Mouse (Mus musculus) liver, postnatal 0 days (tissue): ENCODE data around the gene Rps11. TPM values are rescaled to one million over a fixed set of nuclear protein-coding genes. Genes with fewer than 3 reads are reported as not detected.

Source experiments
- ATAC-seq: fragments of 200-750 bp; cut with Nextera tagmentation; 2 replicates; pipeline ENCODE4 v1.8.0; 2017; ENCODE audit warnings: mild to moderate bottlenecking, moderate library complexity
- DNase-seq: peaks from one replicate; pipeline ENCODE4 v3.0.0-alpha.2; 2016
- H3K27ac ChIP-seq: fragments of 300-500 bp; sonication (generic); 2 replicates; pipeline ENCODE4 v1.5.1; 2014; ENCODE audit warnings: antibody characterized with exemption, moderate library complexity, mild to moderate bottlenecking, low read depth
- H3K27me3 ChIP-seq: fragments of 300-500 bp; sonication (generic); 2 replicates; pipeline ENCODE4 v1.6.1; 2014; ENCODE audit warnings: low read length, control low read depth, mixed read lengths; ENCODE audit not compliant: insufficient read depth
- H3K36me3 ChIP-seq: fragments of 300-500 bp; sonication (generic); replicated peaks from 2 replicates; pipeline ENCODE4 v1.6.1; 2014; ENCODE audit warnings: mild to moderate bottlenecking, control low read depth, low read length, moderate library complexity, mixed read lengths; ENCODE audit not compliant: insufficient read depth
- H3K4me1 ChIP-seq: fragments of 300-500 bp; sonication (generic); 2 replicates; pipeline ENCODE4 v1.6.1; 2014; ENCODE audit warnings: antibody characterized with exemption, mild to moderate bottlenecking, control low read depth; ENCODE audit not compliant: insufficient read depth
- H3K4me2 ChIP-seq: fragments of 300-500 bp; sonication (generic); 2 replicates; pipeline ENCODE4 v1.6.1; 2014; ENCODE audit warnings: low read depth, mild to moderate bottlenecking, low read length, moderate library complexity, mixed read lengths
- H3K4me3 ChIP-seq: fragments of 300-500 bp; sonication (generic); 2 replicates; pipeline ENCODE4 v1.5.1; 2014; ENCODE audit warnings: low read depth, low read length
- H3K9ac ChIP-seq: fragments of 300-500 bp; sonication (generic); replicated peaks from 2 replicates; pipeline ENCODE4 v1.6.1; 2014; ENCODE audit warnings: mild to moderate bottlenecking, moderate library complexity
- H3K9me3 ChIP-seq: fragments of 300-500 bp; sonication (generic); 2 replicates; pipeline ENCODE4 v1.6.1; 2016; ENCODE audit warnings: mild to moderate bottlenecking, control low read depth, low read length, mixed read lengths
- CTCF ChIP-seq: sonication (generic); IDR thresholded peaks from 2 replicates; pipeline ENCODE4 v1.5.1; 2016; ENCODE audit warnings: antibody characterized with exemption, low read depth
- EP300 ChIP-seq: IDR thresholded peaks from 2 replicates; pipeline ENCODE4 v1.6.1; 2016; ENCODE audit warnings: antibody characterized with exemption, low read depth, mild to moderate bottlenecking
- WGBS: fragments of 180-500 bp; shearing (Covaris S2); extraction: QIAGEN DNeasy Blood & Tissue Kit; methylation state at CpG from one replicate; pipeline ENCODE4 v1.1.7; 2014; ENCODE audit not compliant: insufficient replicate concordance; 5-methylcytosine and 5-hydroxymethylcytosine counted together
- microRNA counts: library from miRNA; unstranded; fragments of <30 nt; microRNA quantifications from one replicate; lab custom pipeline; 2015
- microRNA-seq: library from miRNA; unstranded; fragments of <30 nt; microRNA quantifications from one replicate; pipeline ENCODE4, GENCODE M21; 2016
- polyA plus RNA-seq: library from polyadenylated mRNA; unstranded; fragments of >200 nt; fragmentation: Nextera tagmentation; extraction: Ambion mirVana; gene quantifications from 2 replicates; pipeline ENCODE4 v1.2.1, GENCODE M21; 2015

The Rps11 gene
- polyA plus RNA-seq, 1 experiment from 2014 or later = 696 TPM

DNA sequence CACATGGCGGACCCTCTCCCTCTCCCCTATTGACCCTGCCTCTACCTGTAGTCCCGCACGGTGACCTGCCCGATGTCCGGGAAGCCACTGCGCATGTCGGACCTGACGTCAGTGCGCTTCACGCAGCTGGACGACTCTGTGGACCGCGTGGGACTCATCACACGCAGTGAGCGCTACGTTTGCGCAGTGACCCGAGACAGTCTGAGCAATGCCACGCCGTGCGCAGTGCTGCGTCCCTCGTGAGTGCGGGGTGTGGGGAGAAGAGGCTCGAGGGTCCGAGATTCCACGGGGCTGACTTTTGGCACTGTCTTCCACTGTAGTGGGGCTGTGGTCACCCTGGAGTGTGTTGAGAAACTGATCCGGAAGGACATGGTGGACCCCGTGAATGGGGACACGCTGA, 47.7 kb downstream of the Rps11 start:
- WGBS = 87% methylated on average over 30 of the region's 30 CpGs
- no peak overlapping the region for H3K4me2 ChIP-seq

DNA sequence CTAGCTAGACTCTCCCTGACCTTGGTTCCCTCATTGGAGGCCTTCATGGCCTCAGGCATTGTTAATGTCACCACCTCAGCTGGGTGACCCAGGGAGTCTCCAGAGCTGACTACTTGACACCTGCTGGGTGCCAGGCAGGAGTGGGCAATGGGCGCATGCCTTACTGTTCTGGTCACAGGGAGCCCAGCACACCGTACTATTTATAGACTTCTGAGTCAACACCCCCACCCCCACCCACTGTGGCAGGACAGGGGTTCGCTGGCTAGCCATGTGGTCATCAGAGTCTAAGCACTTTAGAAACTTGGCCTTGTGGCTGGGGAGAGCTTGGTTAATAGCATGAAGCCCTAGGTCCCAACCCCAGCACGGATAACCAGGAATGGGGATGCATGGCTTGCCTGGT, 48.8 kb downstream of the Rps11 start:
- DNase-seq = no peak
- Histone ChIP-seq H3K9me3 (no peaks in the 10 kb centered on the region), H3K36me3 (peaks cover 20% of the 10 kb centered on the region), H3K9ac (no peak overlapping the region), H3K27me3 (no peaks in the 10 kb centered on the region), H3K27ac (no peak overlapping the region), H3K4me1 (0 out of 2 replicates have a peak, but pooled peaks cover 4% of the 10 kb centered on the region), H3K4me2 (no peak overlapping the region), H3K4me3 (no peak overlapping the region)
- TF ChIP-seq EP300 (no peak), CTCF (no peak)
- WGBS = 63% methylated on average over 4 of the region's 4 CpGs
- ATAC-seq = peak; percentile 67

More for the DNA sequence above, 47.7 kb downstream of the Rps11 start:
- ATAC-seq (no peak), DNase-seq (no peak)
- Histone ChIP-seq H3K4me3 (no peak overlapping the region), H3K27ac (no peak overlapping the region), H3K36me3 (peaks cover 20% of the 10 kb centered on the region), H3K9me3 (no peaks in the 10 kb centered on the region), H3K4me1 (0 out of 2 replicates have a peak, but pooled peaks cover 4% of the 10 kb centered on the region), H3K9ac (no peak overlapping the region), H3K27me3 (no peaks in the 10 kb centered on the region)
- TF ChIP-seq CTCF = no peak
- no peak for TF ChIP-seq EP300

DNA sequence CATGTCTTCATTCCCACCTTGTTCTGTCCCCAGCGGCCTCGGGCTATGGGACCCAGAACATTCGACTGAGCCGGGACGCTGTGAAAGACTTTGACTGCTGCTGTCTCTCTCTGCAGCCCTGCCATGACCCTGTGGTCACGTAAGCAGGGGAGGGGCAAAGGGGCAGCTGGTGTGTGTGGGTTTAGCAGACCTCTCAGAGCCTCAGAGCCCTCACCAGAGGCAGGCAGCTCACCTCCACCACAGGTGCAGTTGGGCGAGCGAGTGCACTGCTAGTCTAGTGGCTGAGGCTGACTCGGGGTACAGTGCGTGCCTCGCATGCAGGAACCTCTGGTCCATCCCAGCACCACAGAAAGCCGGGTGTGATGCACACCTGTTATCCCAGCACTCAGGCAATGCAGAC, 50.3 kb downstream of the Rps11 start:
- ATAC-seq (no peak), DNase-seq (no peak)
- no peak overlapping the region for H3K27ac ChIP-seq
- H3K4me1 ChIP-seq = 0 out of 2 replicates have a peak, but pooled peaks cover 4% of the 10 kb centered on the region
- peaks cover 20% of the 10 kb centered on the region for H3K36me3 ChIP-seq
- 77% methylated on average over 12 of the region's 12 CpGs for WGBS
- H3K4me2 ChIP-seq = no peak overlapping the region
- no peak overlapping the region for H3K4me3 ChIP-seq
- H3K27me3 ChIP-seq = no peaks in the 10 kb centered on the region
- no peaks in the 10 kb centered on the region for H3K9me3 ChIP-seq
- no peak overlapping the region for H3K9ac ChIP-seq
- TF ChIP-seq CTCF (no peak), EP300 (no peak)

DNA sequence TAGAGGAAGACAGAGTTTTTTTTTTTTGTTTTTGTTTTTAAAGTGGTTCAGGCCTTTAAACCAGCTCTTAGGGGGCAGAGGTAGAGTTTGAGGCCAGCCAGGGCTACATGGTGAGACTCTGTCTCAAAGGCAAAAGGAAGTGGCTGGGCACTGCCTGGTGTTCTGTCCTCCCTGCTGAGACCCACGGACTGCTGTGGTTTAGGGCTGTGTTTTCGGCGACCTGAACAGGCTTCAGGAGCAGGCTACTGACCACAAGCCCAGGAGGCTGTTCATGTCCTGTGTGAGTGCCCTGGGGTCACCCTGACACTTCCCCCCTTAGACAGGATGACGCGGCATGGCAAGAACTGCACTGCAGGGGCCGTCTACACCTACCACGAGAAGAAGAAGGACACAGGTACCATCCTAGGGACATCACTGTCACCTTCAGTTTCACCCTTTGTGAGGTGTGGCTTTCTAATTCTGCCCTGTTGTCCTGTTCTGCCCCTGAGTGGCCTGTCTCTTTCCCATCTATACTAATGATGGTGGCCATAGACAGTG, 51.0 kb downstream of the Rps11 start:
- WGBS = 53% methylated on average over 7 of the region's 7 CpGs
- TF ChIP-seq EP300 = no peak
- no peak for TF ChIP-seq CTCF
- Histone ChIP-seq H3K9ac (no peak overlapping the region), H3K9me3 (no peaks in the 10 kb centered on the region), H3K4me1 (0 out of 2 replicates have a peak, but pooled peaks cover 4% of the 10 kb centered on the region), H3K27ac (no peak overlapping the region), H3K36me3 (peaks cover 20% of the 10 kb centered on the region), H3K4me3 (no peak overlapping the region), H3K4me2 (no peak overlapping the region), H3K27me3 (no peaks in the 10 kb centered on the region)
- DNase-seq (no peak), ATAC-seq (no peak)

MicroRNAs within 50 kb of the gene (microRNA counts, 519-probe panel; counts per million panel counts)
- microRNA mmu-miR-150 (lab: Ali Mortazavi, UCI) = 2,359 counts per million, percentile 21 among the panel's probes with 10 or more counts

Small RNAs within 50 kb of the gene (microRNA-seq; reads per million reads assigned to microRNA genes)
- gene Mir150 (102 reads per million, percentile 44 among the genes with 10 or more reads in this experiment), gene Mir5121 (31.2 reads per million, percentile 30 among the genes with 10 or more reads in this experiment), gene Mir7055 (not detected)

Other genes starting within 250 kb of the Rps11 start
- gene Med25, start 231.7 kb downstream of the Rps11 start, polyA plus RNA-seq = 35.6 and 37.7 TPM in 2 replicates
- 4.1 and 4.4 TPM in 2 replicates for gene Fuz, start 228.4 kb downstream of the Rps11 start, polyA plus RNA-seq
- 25.6 and 29.5 TPM in 2 replicates for gene Ap2a1, start 194.9 kb downstream of the Rps11 start, polyA plus RNA-seq
- 0.06 TPM in 1 of 2 replicates, not detected in the other for gene Tsks, start 181.2 kb downstream of the Rps11 start, polyA plus RNA-seq
- 0.98 and 1.1 TPM in 2 replicates for gene Cpt1c, start 149.6 kb downstream of the Rps11 start, polyA plus RNA-seq
- gene Prmt1, start 137.9 kb downstream of the Rps11 start, polyA plus RNA-seq = 73.2 and 76.8 TPM in 2 replicates
- 35.9 and 38.0 TPM in 2 replicates for gene Irf3, start 126.8 kb downstream of the Rps11 start, polyA plus RNA-seq
- gene Bcl2l12, start 125.7 kb downstream of the Rps11 start, polyA plus RNA-seq = 11.7 and 13.1 TPM in 2 replicates
- gene Scaf1, start 108.1 kb downstream of the Rps11 start, polyA plus RNA-seq = 7.5 and 8.1 TPM in 2 replicates
- gene Rras, start 106.5 kb downstream of the Rps11 start, polyA plus RNA-seq = 25.4 and 31.4 TPM in 2 replicates
- gene Prr12, start 71.6 kb downstream of the Rps11 start, polyA plus RNA-seq = 1.6 and 1.7 TPM in 2 replicates
- 22.2 and 22.6 TPM in 2 replicates for gene Nosip, start 62.0 kb downstream of the Rps11 start, polyA plus RNA-seq
- gene Prrg2, start 61.8 kb downstream of the Rps11 start, polyA plus RNA-seq = 19.7 and 20.4 TPM in 2 replicates
- gene Rcn3, start 32.2 kb downstream of the Rps11 start, polyA plus RNA-seq = 17.1 and 17.9 TPM in 2 replicates
- gene Fcgrt, start 20.6 kb downstream of the Rps11 start, polyA plus RNA-seq = 150 and 154 TPM in 2 replicates
- gene Rpl13a, start 4.3 kb upstream of the Rps11 start, polyA plus RNA-seq = 938 and 993 TPM in 2 replicates
- gene Gm45713, start 11.8 kb upstream of the Rps11 start, polyA plus RNA-seq = 0.27 and 0.70 TPM in 2 replicates
- 2.0 and 2.3 TPM in 2 replicates for gene Flt3l, start 12.0 kb upstream of the Rps11 start, polyA plus RNA-seq
- gene Pih1d1, start 29.9 kb upstream of the Rps11 start, polyA plus RNA-seq = 37.6 and 37.8 TPM in 2 replicates
- gene Aldh16a1, start 30.1 kb upstream of the Rps11 start, polyA plus RNA-seq = 26.8 and 29.6 TPM in 2 replicates
- not detected in 2 replicates for gene Slc17a7, start 39.5 kb upstream of the Rps11 start, polyA plus RNA-seq
- gene Gfy, start 55.1 kb upstream of the Rps11 start, polyA plus RNA-seq = not detected in 2 replicates
- not detected in 2 replicates for gene Pth2, start 56.6 kb upstream of the Rps11 start, polyA plus RNA-seq
- gene Ccdc155, start 80.5 kb upstream of the Rps11 start, polyA plus RNA-seq = 0.06 TPM in 1 of 2 replicates, not detected in the other
- 0.95 and 1.5 TPM in 2 replicates for gene Dkkl1, start 87.7 kb upstream of the Rps11 start, polyA plus RNA-seq
- gene Tead2, start 91.3 kb upstream of the Rps11 start, polyA plus RNA-seq = 15.5 and 20.2 TPM in 2 replicates
- gene Cd37, start 114.7 kb upstream of the Rps11 start, polyA plus RNA-seq = 29.8 and 31.8 TPM in 2 replicates
- 0.46 and 0.49 TPM in 2 replicates for gene Slc6a16, start 116.6 kb upstream of the Rps11 start, polyA plus RNA-seq
- 0.32 and 0.43 TPM in 2 replicates for gene Slc6a21, start 153.1 kb upstream of the Rps11 start, polyA plus RNA-seq
- 6.9 and 7.0 TPM in 2 replicates for gene Trpm4, start 209.3 kb upstream of the Rps11 start, polyA plus RNA-seq
- 0.05 and 0.31 TPM in 2 replicates for gene Hrc, start 210.9 kb upstream of the Rps11 start, polyA plus RNA-seq
- not detected in 2 replicates for gene Ppfia3, start 242.6 kb upstream of the Rps11 start, polyA plus RNA-seq
- not detected in 2 replicates for gene Lin7b, start 246.1 kb upstream of the Rps11 start, polyA plus RNA-seq